Mouse (Mus musculus): ENCODE results near the gene Tstd2. TPM values are rescaled to one million over a fixed set of nuclear protein-coding genes. Genes with fewer than 3 reads are reported as not detected.

Tstd2 gene
- total RNA-seq, 2 experiments from 2014 or later, result 9.6 to 10.4 TPM

Other genes with a start within 250 kb of the Tstd2 start
- gene Ccdc180, start 248.4 kb downstream of the Tstd2 start, total RNA-seq (2021), result under 1 TPM in 1 of 2 experiments, not detected in 1; 0.04 TPM
- gene Tdrd7, start 173.4 kb downstream of the Tstd2 start, total RNA-seq (2021), result 1 to 10 TPM; 8.2 to 9.3 TPM
- gene Tmod1, start 99.8 kb downstream of the Tstd2 start, total RNA-seq (2021), result 100 to 1,000 TPM; 228 TPM
- 10 to 100 TPM; 13.2 to 17.5 TPM for gene Ncbp1, start 81 bp downstream of the Tstd2 start, total RNA-seq (2021)
- gene Xpa, start 57.6 kb upstream of the Tstd2 start, total RNA-seq (2021), result 1 to 10 TPM; 7.5 to 7.8 TPM
- not detected for gene Foxe1, start 204.9 kb upstream of the Tstd2 start, total RNA-seq (2021)

All from gastrocnemius, postnatal 14 days (tissue).